Mouse (Mus musculus) MEL (cell line): ENCODE results near the gene Gne. TPM values are rescaled to one million over a fixed set of nuclear protein-coding genes. Genes with fewer than 3 reads are reported as not detected.

Source experiments
- DNase-seq: peaks from one replicate; pipeline ENCODE4 v3.0.0; 2011; ENCODE audit warnings: low read depth, low spot score
- H3K27ac ChIP-seq: 2 replicates; pipeline ENCODE4 v1.5.1; 2012; ENCODE audit warnings: low read depth, mild to moderate bottlenecking, control low read depth, low read length, moderate library complexity; ENCODE audit not compliant: control insufficient read depth
- H3K27me3 ChIP-seq, 2 experiments: fragments of 150-350 bp in 1 of 2; sonication (generic) in 1 of 2; 2 replicates each; pipeline ENCODE4 v1.6.1; 2012; ENCODE audit warnings: low read length in 2 of 2, mild to moderate bottlenecking in 2 of 2, improper control_type of control experiment in 1 of 2, moderate library complexity in 1 of 2; ENCODE audit not compliant: insufficient read depth in 2 of 2, control insufficient read depth in 1 of 2
- H3K36me3 ChIP-seq, 2 experiments: 2 replicates each; pipeline ENCODE4 v1.6.1; 2012 to 2014; ENCODE audit warnings: low read length in 2 of 2, improper control_type of control experiment in 1 of 2, inconsistent platforms in 1 of 2, mild to moderate bottlenecking in 1 of 2; ENCODE audit not compliant: insufficient read depth in 2 of 2, control insufficient read depth in 1 of 2
- H3K4me1 ChIP-seq, 2 experiments: fragments of 150-350 bp in 1 of 2; sonication (generic) in 1 of 2; 2 replicates each; pipeline ENCODE4 v1.6.1; 2012; ENCODE audit warnings: low read length in 2 of 2, improper control_type of control experiment in 1 of 2, mild to moderate bottlenecking in 1 of 2; ENCODE audit not compliant: insufficient read depth in 2 of 2, control insufficient read depth in 1 of 2
- H3K4me3 ChIP-seq, 2 experiments: fragments of 150-350 bp in 1 of 2; sonication (generic) in 1 of 2; 2 replicates each; pipeline ENCODE4 v1.5.1; 2012; ENCODE audit warnings: low read depth in 2 of 2, low read length in 2 of 2, mild to moderate bottlenecking in 2 of 2, moderate library complexity in 2 of 2, control low read depth in 1 of 2, improper control_type of control experiment in 1 of 2; ENCODE audit not compliant: control insufficient read depth in 1 of 2, insufficient read depth in 1 of 2
- H3K79me2 ChIP-seq: 2 replicates; pipeline ENCODE4 v1.6.1; 2012; ENCODE audit warnings: mild to moderate bottlenecking, low read length, moderate library complexity; ENCODE audit not compliant: control insufficient read depth, poor library complexity, insufficient read depth
- H3K9ac ChIP-seq: 2 replicates; pipeline ENCODE4 v1.6.1; 2012; ENCODE audit warnings: low read depth, mild to moderate bottlenecking, control low read depth, low read length, moderate library complexity; ENCODE audit not compliant: control insufficient read depth, poor library complexity, severe bottlenecking
- H3K9me3 ChIP-seq: fragments of 150-350 bp; sonication (generic); replicated peaks from 2 replicates; pipeline ENCODE4 v1.6.1; 2012; ENCODE audit warnings: mild to moderate bottlenecking, low read length, improper control_type of control experiment, moderate library complexity; ENCODE audit not compliant: insufficient read depth
- CHD2 ChIP-seq: IDR thresholded peaks from 2 replicates; pipeline ENCODE4 v1.6.1; 2011; ENCODE audit warnings: low read length, improper control_type of control experiment
- E2F4 ChIP-seq: IDR thresholded peaks from 2 replicates; pipeline ENCODE4 v1.6.1; 2011; ENCODE audit warnings: low read depth, low read length, improper control_type of control experiment, borderline replicate concordance
- ELF1 ChIP-seq: IDR thresholded peaks from 2 replicates; pipeline ENCODE4 v1.6.1; 2014; ENCODE audit warnings: low read depth, mild to moderate bottlenecking, inconsistent platforms, low read length, improper control_type of control experiment, moderate library complexity
- ETS1 ChIP-seq: IDR thresholded peaks from 2 replicates; pipeline ENCODE4 v1.6.1; 2012; ENCODE audit warnings: low read depth, mild to moderate bottlenecking, inconsistent platforms, low read length, improper control_type of control experiment, moderate library complexity
- HCFC1 ChIP-seq: IDR thresholded peaks from 2 replicates; pipeline ENCODE4 v1.6.1; 2012; ENCODE audit warnings: low read depth, mild to moderate bottlenecking, inconsistent platforms, low read length, improper control_type of control experiment, moderate library complexity
- JUND ChIP-seq: IDR thresholded peaks from 2 replicates; pipeline ENCODE4 v1.6.1; 2011; ENCODE audit warnings: low read depth, mild to moderate bottlenecking, improper control_type of control experiment, low read length
- MAZ ChIP-seq: IDR thresholded peaks from 2 replicates; pipeline ENCODE4 v1.6.1; 2012; ENCODE audit warnings: low read depth, mild to moderate bottlenecking, inconsistent platforms, low read length, improper control_type of control experiment
- MXI1 ChIP-seq: IDR thresholded peaks from 2 replicates; pipeline ENCODE4 v1.6.1; 2011; ENCODE audit warnings: mild to moderate bottlenecking, low read depth, low read length, improper control_type of control experiment
- MYB ChIP-seq: IDR thresholded peaks from 2 replicates; pipeline ENCODE4 v1.6.1; 2011; ENCODE audit warnings: mild to moderate bottlenecking, low read depth, low read length, improper control_type of control experiment
- NELFE ChIP-seq: IDR thresholded peaks from 2 replicates; pipeline ENCODE4 v1.6.1; 2011; ENCODE audit warnings: low read depth, low read length, improper control_type of control experiment
- POLR2A ChIP-seq, 2 experiments: IDR thresholded peaks; 2 replicates each; pipeline ENCODE4 v1.6.1; 2011 to 2012; ENCODE audit warnings: low read length in 2 of 2, mild to moderate bottlenecking in 2 of 2, control low read depth in 1 of 2, improper control_type of control experiment in 1 of 2, low read depth in 1 of 2, moderate library complexity in 1 of 2; ENCODE audit not compliant: control insufficient read depth in 1 of 2, insufficient read depth in 1 of 2, poor library complexity in 1 of 2
- POLR2AphosphoS5 ChIP-seq: IDR thresholded peaks from 2 replicates; pipeline ENCODE4 v1.6.1; 2012; ENCODE audit warnings: low read depth, borderline replicate concordance, mild to moderate bottlenecking, inconsistent platforms, low read length, moderate library complexity, mixed read lengths
- RAD21 ChIP-seq: IDR thresholded peaks from 2 replicates; pipeline ENCODE4 v1.6.1; 2011; ENCODE audit warnings: mild to moderate bottlenecking, low read depth, low read length, improper control_type of control experiment
- RCOR1 ChIP-seq: IDR thresholded peaks from 2 replicates; pipeline ENCODE4 v1.6.1; 2012; ENCODE audit warnings: low read depth, mild to moderate bottlenecking, inconsistent platforms, low read length, improper control_type of control experiment
- SIN3A ChIP-seq: IDR thresholded peaks from 2 replicates; pipeline ENCODE4 v1.6.1; 2012; ENCODE audit warnings: low read length, improper control_type of control experiment, inconsistent platforms
- SMC3 ChIP-seq: IDR thresholded peaks from 2 replicates; pipeline ENCODE4 v1.6.1; 2011; ENCODE audit warnings: low read depth, low read length, improper control_type of control experiment
- TCF12 ChIP-seq: IDR thresholded peaks from 2 replicates; pipeline ENCODE4 v1.6.1; 2014; ENCODE audit warnings: low read depth, mild to moderate bottlenecking, inconsistent platforms, low read length, improper control_type of control experiment, moderate library complexity
- ZC3H11A ChIP-seq: IDR thresholded peaks from 2 replicates; pipeline ENCODE4 v1.6.1; 2012; ENCODE audit warnings: low read depth, mild to moderate bottlenecking, inconsistent platforms, low read length, improper control_type of control experiment
- ZNF384 ChIP-seq: IDR thresholded peaks from 2 replicates; pipeline ENCODE4 v1.6.1; 2012; ENCODE audit warnings: low read depth, mild to moderate bottlenecking, inconsistent platforms, low read length, improper control_type of control experiment
- polyA plus RNA-seq, 2 experiments: library from polyadenylated mRNA; stranded (reverse) in 1 of 2; unstranded in 1 of 2; fragments of >175 nt in 1 of 2; fragments of >200 nt in 1 of 2; gene quantifications; 2 replicates each; pipeline versions ENCODE4 v1.2.1 to v1.2.4; 2012; ENCODE audit warnings: low replicate concordance in 2 of 2, low read depth in 1 of 2; ENCODE audit not compliant: insufficient read length in 2 of 2, insufficient read depth in 1 of 2, missing spikeins in 1 of 2
- total RNA-seq: library from RNA; depleted of rRNA; stranded (reverse); fragments of 300-350 nt; gene quantifications from 2 replicates; pipeline ENCODE4 v1.2.3, GENCODE M21; 2012

The Gne gene
- total and polyA plus RNA-seq, 3 experiments, result 32.4 to 127 (median 53.0) TPM

DNA sequence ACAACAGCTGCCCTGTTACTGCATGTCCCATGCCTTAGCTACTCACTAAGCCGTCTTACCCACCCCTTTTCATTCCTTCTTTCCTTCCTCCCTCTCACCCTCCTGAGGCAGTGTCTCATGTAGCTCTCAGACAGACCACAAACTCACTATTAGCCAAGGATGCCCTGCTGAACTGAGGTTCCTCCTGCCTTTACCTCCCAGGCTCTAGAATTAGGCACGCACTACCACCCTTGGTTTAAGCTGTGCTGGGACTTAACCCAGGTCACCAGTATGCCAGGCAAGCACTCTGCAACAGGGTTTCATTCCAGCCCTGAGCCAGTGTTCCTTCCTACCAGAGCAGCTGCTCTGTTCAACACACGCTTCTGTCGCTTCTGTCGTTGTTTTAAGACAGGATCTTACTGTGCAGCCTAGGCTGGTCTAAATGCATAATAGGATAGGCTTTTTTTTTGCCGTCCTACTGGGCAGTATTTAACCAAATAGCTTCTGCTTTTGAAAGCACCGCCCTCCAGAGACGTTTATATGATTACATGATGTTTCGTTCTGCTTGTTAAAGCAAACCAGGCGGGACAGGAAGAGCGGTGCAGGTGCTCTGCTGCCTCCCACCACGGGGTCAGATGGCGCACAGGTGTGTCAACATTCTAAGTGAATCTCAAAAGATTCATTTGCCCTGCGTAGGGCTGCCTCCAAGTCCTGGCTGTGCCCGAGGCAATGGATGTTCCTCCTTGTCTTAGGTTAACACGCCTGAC, 29.6 kb upstream of the Gne start:
- DNase-seq, result peak; percentile 86
- no peaks in the 10 kb centered on the region; a peak in 1 of 4 replicates for H3K27me3 ChIP-seq
- TF ChIP-seq NELFE (no peak), TCF12 (peak; percentile 6; the same call in 1 of the 2 replicates), HCFC1 (no peak), MXI1 (peak; percentile 27; the same call in 1 of the 2 replicates), ELF1 (no peak), MYB (no peak), POLR2A (IDR thresholded peaks at IDR 0.05; ENCODE audit: control insufficient read depth in 1 of 2, insufficient read depth in 1 of 2, low read depth in 1 of 2, low read length in 2 of 2, poor library complexity in 1 of 2) (no peak), JUND (no peak), SIN3A (no peak), ZNF384 (peak; percentile 81), ETS1 (no peak), E2F4 (no peak)
- TF ChIP-seq, all 39 proteins: peak for 3
- Histone ChIP-seq H3K27ac (peak overlapping the region; percentile 36; the same call in 1 of the 2 replicates), H3K36me3 (no peaks in the 10 kb centered on the region), H3K4me3 (peak overlapping the region; percentile 73 to 79), H3K79me2 (no peaks in the 10 kb centered on the region), H3K9ac (peak overlapping the region; percentile 61), H3K4me1 (peaks cover 0 to 12% of the 10 kb centered on the region in 2 experiments; a peak in 1 of 4 replicates), H3K9me3 (no peaks in the 10 kb centered on the region)

DNA sequence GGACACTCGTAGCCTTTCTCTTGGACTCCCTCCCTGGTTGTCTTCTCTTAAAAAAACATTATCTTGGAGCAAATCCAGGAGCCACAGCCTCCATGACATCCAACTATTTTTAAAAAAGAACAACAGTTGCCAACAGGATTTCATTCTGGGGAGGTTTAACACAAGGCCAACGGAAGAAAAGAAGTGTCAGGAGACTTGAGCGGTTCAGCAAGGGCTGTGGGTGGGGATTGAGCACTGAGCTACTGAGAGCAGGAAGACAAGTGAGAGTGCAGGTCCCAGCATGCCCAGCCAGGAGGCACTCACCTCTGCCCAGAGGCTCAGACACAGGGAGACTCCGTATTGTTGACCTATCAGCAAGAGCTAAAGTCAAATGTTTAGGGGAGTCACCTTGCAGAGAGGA, 28.8 kb upstream of the Gne start:
- H3K4me1 ChIP-seq, result peaks cover 0 to 12% of the 10 kb centered on the region in 2 experiments; a peak in 1 of 4 replicates
- no peak for TF ChIP-seq NELFE
- TF ChIP-seq SMC3, result no peak
- TF ChIP-seq RCOR1, result no peak
- TF ChIP-seq SIN3A, result no peak
- no peak for TF ChIP-seq CHD2
- no peak for TF ChIP-seq ZC3H11A
- no peak for TF ChIP-seq MAZ
- TF ChIP-seq RAD21, result no peak
- no peak for TF ChIP-seq POLR2AphosphoS5
- H3K9me3 ChIP-seq, result no peaks in the 10 kb centered on the region
- peaks cover 0 to 1% of the 10 kb centered on the region in 2 experiments; a peak in 1 of 4 replicates for H3K27me3 ChIP-seq
- peak; percentile 46 for DNase-seq
- no peaks in the 10 kb centered on the region for H3K79me2 ChIP-seq
- no peak overlapping the region for H3K27ac ChIP-seq
- no peak overlapping the region for H3K9ac ChIP-seq
- H3K4me3 ChIP-seq, result peak overlapping the region in 1 of 2 experiments; percentile 21; a peak in 1 of 4 replicates
- H3K36me3 ChIP-seq, result no peaks in the 10 kb centered on the region
